ENCODE assay signal across 9 mouse cellular contexts in genomic region chr17:50735955-50736533, GRCm38 (mm10).
A peak's percentile ranks its signal among the peaks of the same experiment; 100 is the strongest.
DNase-seq lines count a peak whose midpoint lies in the region; ATAC-seq and TF ChIP-seq lines count a peak whose summit lies in the region.
"Had no signal": no experiment of that assay in that cellular context is flagged by ENCODE, and none has a peak within 500 bp of the region (broad histone marks: within the 10 kb centered on the region; RNA-seq: fewer than 3 reads in every experiment).

No protein-coding gene starts in this region.

- H3K4me1 ChIP-seq in limb, embryonic 15.5 days, result peaks cover 9% of the 10 kb centered on the region
- H3K4me1 ChIP-seq in limb, embryonic 10.5 days, result peaks cover 5% of the 10 kb centered on the region; the same call in 1 of the 2 replicates
- H3K4me1 ChIP-seq in cortical plate, adult 2 months (ENCODE audit: control insufficient read depth, insufficient read depth, low read length), result no peaks in the 10 kb centered on the region; the same call in 1 of the 2 replicates
- peaks cover 39% of the 10 kb centered on the region for H3K4me1 ChIP-seq in heart, embryonic 16.5 days (ENCODE audit: control insufficient read depth, insufficient read depth, low read length)
- peaks cover 31% of the 10 kb centered on the region for H3K4me1 ChIP-seq in thymus, adult 2 months (replicated peaks; ENCODE audit: control insufficient read depth, insufficient read depth, low read length)
- H3K4me1 ChIP-seq in intestine, embryonic 15.5 days (replicated peaks), result no peaks in the 10 kb centered on the region

- TF ChIP-seq POLR2A in cortical plate, adult 2 months (IDR thresholded peaks at IDR 0.05; ENCODE audit: extremely low read depth, insufficient read depth, low read length), result no peak
- TF ChIP-seq POLR2A in thymus, adult 2 months (IDR thresholded peaks at IDR 0.05; ENCODE audit: control insufficient read depth, extremely low read depth, insufficient read depth, low read length, poor library complexity), result no peak

- no peak overlapping the region for H3K4me2 ChIP-seq in limb, embryonic 15.5 days
- no peak overlapping the region for H3K4me2 ChIP-seq in heart, embryonic 16.5 days (ENCODE audit: low read depth, low read length)
- no peak overlapping the region for H3K4me2 ChIP-seq in intestine, embryonic 15.5 days (replicated peaks)

- H3K27ac ChIP-seq in limb, embryonic 15.5 days, result peak overlapping the region; percentile 27
- no peak overlapping the region for H3K27ac ChIP-seq in limb, embryonic 10.5 days
- peak overlapping the region; percentile 57; the same call in 1 of the 2 replicates for H3K27ac ChIP-seq in cortical plate, adult 2 months (ENCODE audit: insufficient read depth, low read length)
- H3K27ac ChIP-seq in heart, embryonic 16.5 days (ENCODE audit: low read length), result peak overlapping the region; percentile 76
- no peak overlapping the region for H3K27ac ChIP-seq in thymus, adult 2 months (ENCODE audit: control insufficient read depth, insufficient read depth, low read length)
- no peak overlapping the region for H3K27ac ChIP-seq in intestine, embryonic 15.5 days
- H3K27ac ChIP-seq: liver, embryonic 14.5 days had no signal

- H3K27me3 ChIP-seq in limb, embryonic 15.5 days, result no peaks in the 10 kb centered on the region
- no peaks in the 10 kb centered on the region for H3K27me3 ChIP-seq in limb, embryonic 10.5 days (ENCODE audit: low read depth, poor library complexity, severe bottlenecking)
- no peaks in the 10 kb centered on the region for H3K27me3 ChIP-seq in heart, embryonic 16.5 days (ENCODE audit: control insufficient read depth, insufficient read depth, low read length)
- no peaks in the 10 kb centered on the region for H3K27me3 ChIP-seq in thymus, adult 2 months (ENCODE audit: control insufficient read depth, insufficient read depth, low read length)
- H3K27me3 ChIP-seq in intestine, embryonic 15.5 days (replicated peaks), result no peaks in the 10 kb centered on the region

- DNase-seq in limb, embryonic 10.5 days (ENCODE audit: low spot score), result no peak
- no peak for DNase-seq in urinary bladder, postnatal 14 days (ENCODE audit: low spot score)
- no peak for DNase-seq in thymus, adult 2 months

- H3K36me3 ChIP-seq in limb, embryonic 15.5 days, result peaks cover 7% of the 10 kb centered on the region; the same call in 1 of the 2 replicates
- H3K36me3 ChIP-seq in limb, embryonic 10.5 days, result 0 out of 2 replicates have a peak, but pooled peaks cover 10% of the 10 kb centered on the region
- no peaks in the 10 kb centered on the region for H3K36me3 ChIP-seq in heart, embryonic 16.5 days (ENCODE audit: control insufficient read depth, insufficient read depth)
- H3K36me3 ChIP-seq in thymus, adult 2 months (ENCODE audit: control insufficient read depth, insufficient read depth, low read length), result no peaks in the 10 kb centered on the region
- no peaks in the 10 kb centered on the region for H3K36me3 ChIP-seq in intestine, embryonic 15.5 days

- H3K9me3 ChIP-seq in limb, embryonic 15.5 days, result no peaks in the 10 kb centered on the region
- H3K9me3 ChIP-seq in limb, embryonic 10.5 days (replicated peaks), result no peaks in the 10 kb centered on the region
- H3K9me3 ChIP-seq in heart, embryonic 16.5 days (replicated peaks; ENCODE audit: control insufficient read depth, low read length), result no peaks in the 10 kb centered on the region
- H3K9me3 ChIP-seq in intestine, embryonic 15.5 days, result no peaks in the 10 kb centered on the region

- H3K9ac ChIP-seq in limb, embryonic 15.5 days, result no peak overlapping the region
- H3K9ac ChIP-seq in heart, embryonic 16.5 days (ENCODE audit: low read length), result peak overlapping the region; percentile 24; the same call in 1 of the 2 replicates
- H3K9ac ChIP-seq in intestine, embryonic 15.5 days, result no peak overlapping the region
- H3K9ac ChIP-seq: liver, embryonic 14.5 days had no signal

- ATAC-seq in limb, embryonic 15.5 days (ENCODE audit: insufficient number of reproducible peaks, low FRiP score, low TSS enrichment, low read depth), result peak; percentile 37; the same call in 1 of the 2 replicates
- ATAC-seq in heart, embryonic 16.5 days (replicated peaks; ENCODE audit: extremely low read depth, insufficient read depth, low FRiP score), result peak; percentile 16
- peak; percentile 33 for ATAC-seq in megakaryocyte, adult 5-6 weeks (ENCODE audit: poor library complexity, severe bottlenecking)
- no peak for ATAC-seq in intestine, embryonic 15.5 days

- WGBS in limb, embryonic 15.5 days, result 64% methylated on average over 8 of the region's 8 CpGs
- 79% methylated on average over 8 of the region's 8 CpGs for WGBS in limb, embryonic 10.5 days
- 33% methylated on average over 8 of the region's 8 CpGs for WGBS in heart, embryonic 16.5 days
- WGBS in thymus, adult 2 months, result 35% methylated on average over 8 of the region's 8 CpGs
- 77% methylated on average over 8 of the region's 8 CpGs for WGBS in intestine, embryonic 15.5 days

- no peak overlapping the region for H3K4me3 ChIP-seq in limb, embryonic 15.5 days
- no peak overlapping the region for H3K4me3 ChIP-seq in limb, embryonic 10.5 days
- H3K4me3 ChIP-seq in cortical plate, adult 2 months (ENCODE audit: insufficient read depth, low read length), result no peak overlapping the region
- H3K4me3 ChIP-seq in heart, embryonic 16.5 days (ENCODE audit: low read length), result no peak overlapping the region
- H3K4me3 ChIP-seq in thymus, adult 2 months (ENCODE audit: control insufficient read depth, insufficient read depth, low read length), result no peak overlapping the region
- H3K4me3 ChIP-seq in intestine, embryonic 15.5 days (replicated peaks), result no peak overlapping the region

- TF ChIP-seq CTCF in cortical plate, adult 2 months (IDR thresholded peaks at IDR 0.05; ENCODE audit: extremely low read depth, insufficient read depth, low read length), result no peak
- no peak for TF ChIP-seq CTCF in thymus, adult 2 months (IDR thresholded peaks at IDR 0.05; ENCODE audit: borderline replicate concordance, control insufficient read depth, extremely low read depth, insufficient read depth, low read length, poor library complexity)

Comparison
In these comparisons a context has a peak if more than half of its experiments do, and no peak if none do; other contexts are left out.
1. H3K27ac ChIP-seq: peak in limb, embryonic 15.5 days (single experiment), cortical plate, adult 2 months (single experiment) and heart, embryonic 16.5 days (single experiment); none in limb, embryonic 10.5 days (single experiment), thymus, adult 2 months (single experiment) and intestine, embryonic 15.5 days (single experiment).